Mouse (Mus musculus) hindbrain, embryonic 10.5 days (tissue): Measurements from ENCODE around the gene Pxdc1. TPM values are rescaled to one million over a fixed set of nuclear protein-coding genes. Genes with fewer than 3 reads are reported as not detected.
A peak's percentile ranks its signal among the peaks of the same experiment; 100 is the strongest.

ENCODE experiments used
- DNase-seq: peaks from one replicate; pipeline ENCODE4 v3.0.0-alpha.2; 2017; ENCODE audit warnings: low spot score
- H3K27ac ChIP-seq: fragments of 300-500 bp; sonication (generic); 2 replicates; pipeline ENCODE4 v1.5.1; 2016; ENCODE audit warnings: mild to moderate bottlenecking, moderate library complexity
- H3K27me3 ChIP-seq: fragments of 300-500 bp; sonication (generic); 2 replicates; pipeline ENCODE4 v1.6.1; 2016; ENCODE audit warnings: mild to moderate bottlenecking; ENCODE audit not compliant: poor library complexity, insufficient read depth, severe bottlenecking
- H3K36me3 ChIP-seq: fragments of 300-500 bp; sonication (generic); 2 replicates; pipeline ENCODE4 v1.6.1; 2016; ENCODE audit warnings: mild to moderate bottlenecking, moderate library complexity
- H3K4me1 ChIP-seq: fragments of 300-500 bp; sonication (generic); replicated peaks from 2 replicates; pipeline ENCODE4 v1.6.1; 2016; ENCODE audit warnings: mild to moderate bottlenecking
- H3K4me3 ChIP-seq: fragments of 300-500 bp; sonication (generic); 2 replicates; pipeline ENCODE4 v1.5.1; 2016; ENCODE audit warnings: mild to moderate bottlenecking, moderate library complexity
- H3K9me3 ChIP-seq: fragments of 300-500 bp; sonication (generic); 2 replicates; pipeline ENCODE4 v1.6.1; 2016; ENCODE audit warnings: mild to moderate bottlenecking, moderate library complexity
- WGBS: fragments of 180-500 bp; shearing (Covaris S2); methylation state at CpG from one replicate; pipeline ENCODE4 v1.1.7; 2016; 5-methylcytosine and 5-hydroxymethylcytosine counted together
- polyA plus RNA-seq: library from polyadenylated mRNA; unstranded; fragments of >200 nt; fragmentation: Nextera tagmentation; extraction: Ambion mirVana; gene quantifications from 2 replicates; pipeline ENCODE4 v1.2.1, GENCODE M21; 2016

The Pxdc1 gene
- polyA plus RNA-seq: 3.2 and 3.6 TPM in 2 replicates

- Histone ChIP-seq H3K36me3 (no peaks in the 10 kb centered on the region), H3K4me1 (peaks cover 31% of the 10 kb centered on the region), H3K9me3 (no peaks in the 10 kb centered on the region), H3K27me3 (peaks cover 63% of the 10 kb centered on the region), H3K27ac (peak within 1 kb of the TSS; percentile 88), H3K4me3 (peak within 1 kb of the TSS; percentile 64)
- 1% methylated on average over 9 of the region's 9 CpGs for WGBS
- DNase-seq: peak; percentile 64
Observed at GRCm38 (mm10) chr13:34653391-34653790, at the start of gene Pxdc1. Gene Pxdc1, minus strand, starts transcription at chr13:34653486.

- Histone ChIP-seq H3K4me3 (no peak overlapping the region), H3K4me1 (peaks cover 13% of the 10 kb centered on the region), H3K36me3 (no peaks in the 10 kb centered on the region), H3K27me3 (no peaks in the 10 kb centered on the region), H3K27ac (no peak overlapping the region), H3K9me3 (no peaks in the 10 kb centered on the region)
- DNase-seq: no peak
- 89% methylated on average over 1 of the region's 1 CpGs for WGBS
Observed at GRCm38 (mm10) chr13:34700630-34701029, 47.3 kb upstream of the Pxdc1 start.

- no peak overlapping the region for H3K27ac ChIP-seq
- no peak overlapping the region for H3K4me3 ChIP-seq
- DNase-seq: no peak
- WGBS: 78% methylated on average over 2 of the region's 2 CpGs
- H3K4me1 ChIP-seq: peaks cover 11% of the 10 kb centered on the region
- H3K36me3 ChIP-seq: no peaks in the 10 kb centered on the region
- no peaks in the 10 kb centered on the region for H3K9me3 ChIP-seq
- no peaks in the 10 kb centered on the region for H3K27me3 ChIP-seq
Observed at GRCm38 (mm10) chr13:34700091-34700490, 46.8 kb upstream of the Pxdc1 start.

GRCm38 (mm10) chr13:34696734-34697332 is 43.5 kb upstream of the Pxdc1 start:
- Histone ChIP-seq H3K9me3 (no peaks in the 10 kb centered on the region), H3K4me1 (peaks cover 6% of the 10 kb centered on the region), H3K27me3 (no peaks in the 10 kb centered on the region), H3K4me3 (no peak overlapping the region), H3K27ac (no peak overlapping the region), H3K36me3 (no peaks in the 10 kb centered on the region)
- no peak for DNase-seq
- 87% methylated on average over 7 of the region's 7 CpGs for WGBS

- H3K27ac ChIP-seq: no peak overlapping the region
- H3K4me1 ChIP-seq: peaks cover 6% of the 10 kb centered on the region
- H3K9me3 ChIP-seq: no peaks in the 10 kb centered on the region
- no peaks in the 10 kb centered on the region for H3K27me3 ChIP-seq
- DNase-seq: no peak
- WGBS: 84% methylated on average over 6 of the region's 6 CpGs
- no peak overlapping the region for H3K4me3 ChIP-seq
- no peaks in the 10 kb centered on the region for H3K36me3 ChIP-seq
Observed at GRCm38 (mm10) chr13:34693111-34693510, 39.8 kb upstream of the Pxdc1 start.

GRCm38 (mm10) chr13:34691049-34691448 is 37.8 kb upstream of the Pxdc1 start:
- Histone ChIP-seq H3K4me3 (no peak overlapping the region), H3K36me3 (no peaks in the 10 kb centered on the region), H3K27ac (no peak overlapping the region), H3K27me3 (no peaks in the 10 kb centered on the region), H3K9me3 (no peaks in the 10 kb centered on the region), H3K4me1 (peaks cover 6% of the 10 kb centered on the region)
- DNase-seq: no peak
- WGBS: 84% methylated on average over 1 of the region's 1 CpGs

GRCm38 (mm10) chr13:34685008-34685765 is 31.9 kb upstream of the Pxdc1 start:
- no peak for DNase-seq
- Histone ChIP-seq H3K36me3 (no peaks in the 10 kb centered on the region), H3K27ac (peak overlapping the region; percentile 50), H3K27me3 (no peaks in the 10 kb centered on the region), H3K4me1 (0 out of 2 replicates have a peak, but pooled peaks cover 7% of the 10 kb centered on the region), H3K4me3 (no peak overlapping the region), H3K9me3 (no peaks in the 10 kb centered on the region)
- WGBS: 77% methylated on average over 7 of the region's 7 CpGs

- no peak overlapping the region for H3K4me3 ChIP-seq
- H3K9me3 ChIP-seq: no peaks in the 10 kb centered on the region
- WGBS: 92% methylated on average over 18 of the region's 18 CpGs
- H3K4me1 ChIP-seq: 0 out of 2 replicates have a peak, but pooled peaks cover 7% of the 10 kb centered on the region
- H3K36me3 ChIP-seq: no peaks in the 10 kb centered on the region
- no peak for DNase-seq
- no peaks in the 10 kb centered on the region for H3K27me3 ChIP-seq
- no peak overlapping the region for H3K27ac ChIP-seq
Observed at GRCm38 (mm10) chr13:34683762-34684488, 30.6 kb upstream of the Pxdc1 start.

- no peaks in the 10 kb centered on the region for H3K27me3 ChIP-seq
- DNase-seq: no peak
- WGBS: 87% methylated on average over 9 of the region's 9 CpGs
- 0 out of 2 replicates have a peak, but pooled peaks cover 7% of the 10 kb centered on the region for H3K4me1 ChIP-seq
- no peaks in the 10 kb centered on the region for H3K36me3 ChIP-seq
- peak overlapping the region; percentile 12; the same call in 1 of the 2 replicates for H3K27ac ChIP-seq
- no peak overlapping the region for H3K4me3 ChIP-seq
- no peaks in the 10 kb centered on the region for H3K9me3 ChIP-seq
Observed at GRCm38 (mm10) chr13:34683270-34683669, 30.0 kb upstream of the Pxdc1 start.

GRCm38 (mm10) chr13:34676507-34676906 is 23.2 kb upstream of the Pxdc1 start:
- H3K36me3 ChIP-seq: no peaks in the 10 kb centered on the region
- peaks cover 22% of the 10 kb centered on the region for H3K4me1 ChIP-seq
- H3K27me3 ChIP-seq: no peaks in the 10 kb centered on the region
- 48% methylated on average over 5 of the region's 5 CpGs for WGBS
- H3K27ac ChIP-seq: peak overlapping the region; percentile 84
- DNase-seq: no peak
- no peak overlapping the region for H3K4me3 ChIP-seq
- H3K9me3 ChIP-seq: no peaks in the 10 kb centered on the region

GRCm38 (mm10) chr13:34675847-34676383 is 22.6 kb upstream of the Pxdc1 start:
- peak overlapping the region; percentile 84 for H3K27ac ChIP-seq
- no peak overlapping the region for H3K4me3 ChIP-seq
- WGBS: 34% methylated on average over 7 of the region's 7 CpGs

GRCm38 (mm10) chr13:34673354-34673753 is 20.1 kb upstream of the Pxdc1 start:
- 87% methylated on average over 5 of the region's 5 CpGs for WGBS
- no peaks in the 10 kb centered on the region for H3K27me3 ChIP-seq

More at GRCm38 (mm10) chr13:34675847-34676383, 22.6 kb upstream of the Pxdc1 start:
- H3K4me1 ChIP-seq: peaks cover 22% of the 10 kb centered on the region
- peak; percentile 20 for DNase-seq
- no peaks in the 10 kb centered on the region for H3K27me3 ChIP-seq
- no peaks in the 10 kb centered on the region for H3K9me3 ChIP-seq
- no peaks in the 10 kb centered on the region for H3K36me3 ChIP-seq

More at GRCm38 (mm10) chr13:34673354-34673753, 20.1 kb upstream of the Pxdc1 start:
- H3K36me3 ChIP-seq: no peaks in the 10 kb centered on the region
- peaks cover 5% of the 10 kb centered on the region for H3K9me3 ChIP-seq
- no peak overlapping the region for H3K4me3 ChIP-seq
- no peak overlapping the region for H3K27ac ChIP-seq
- DNase-seq: no peak
- peaks cover 31% of the 10 kb centered on the region for H3K4me1 ChIP-seq
